Mouse (Mus musculus) embryonic facial prominence, embryonic 12.5 days (tissue): ENCODE data around the gene Pcif1. TPM values are rescaled to one million over a fixed set of nuclear protein-coding genes. Genes with fewer than 3 reads are reported as not detected.

Experiments used
- ATAC-seq: fragments of 200-750 bp; cut with Nextera tagmentation; 2 replicates; pipeline ENCODE4 v1.8.0; 2017; ENCODE audit not compliant: insufficient number of reproducible peaks, insufficient read depth, low FRiP score, low TSS enrichment
- H3K27ac ChIP-seq: fragments of 300-500 bp; sonication (generic); 2 replicates; pipeline ENCODE4 v1.5.1; 2016; ENCODE audit warnings: mild to moderate bottlenecking
- H3K27me3 ChIP-seq: fragments of 300-500 bp; sonication (generic); 2 replicates; pipeline ENCODE4 v1.6.1; 2016; ENCODE audit warnings: mild to moderate bottlenecking, moderate library complexity
- H3K36me3 ChIP-seq: fragments of 300-500 bp; sonication (generic); 2 replicates; pipeline ENCODE4 v1.6.1; 2016; ENCODE audit warnings: mild to moderate bottlenecking
- H3K4me1 ChIP-seq: fragments of 300-500 bp; sonication (generic); 2 replicates; pipeline ENCODE4 v1.6.1; 2016
- H3K4me2 ChIP-seq: fragments of 300-500 bp; sonication (generic); replicated peaks from 2 replicates; pipeline ENCODE4 v1.6.1; 2016; ENCODE audit warnings: mild to moderate bottlenecking, moderate library complexity
- H3K4me3 ChIP-seq: fragments of 300-500 bp; sonication (generic); 2 replicates; pipeline ENCODE4 v1.5.1; 2016; ENCODE audit warnings: mild to moderate bottlenecking
- H3K9ac ChIP-seq: fragments of 300-500 bp; sonication (generic); 2 replicates; pipeline ENCODE4 v1.6.1; 2016; ENCODE audit warnings: mild to moderate bottlenecking, moderate library complexity
- H3K9me3 ChIP-seq: fragments of 300-500 bp; sonication (generic); 2 replicates; pipeline ENCODE4 v1.6.1; 2016; ENCODE audit warnings: mild to moderate bottlenecking, moderate library complexity
- WGBS: fragments of 180-500 bp; shearing (Covaris S2); methylation state at CpG from one replicate; pipeline ENCODE4 v1.1.7; 2016; 5-methylcytosine and 5-hydroxymethylcytosine counted together
- polyA plus RNA-seq: library from polyadenylated mRNA; unstranded; fragments of >200 nt; fragmentation: Nextera tagmentation; extraction: Ambion mirVana; gene quantifications from 2 replicates; pipeline ENCODE4 v1.2.1, GENCODE M21; 2016

The Pcif1 gene
- polyA plus RNA-seq, 1 experiment from 2014 or later, result 83.0 TPM

GRCm38 (mm10) chr2:164935991-164936390, 56.9 kb downstream of the Pcif1 start:
- no peak overlapping the region for H3K4me2 ChIP-seq
- no peaks in the 10 kb centered on the region for H3K36me3 ChIP-seq
- 72% methylated on average over 4 of the region's 4 CpGs for WGBS
- ATAC-seq, result no peak
- no peak overlapping the region for H3K27ac ChIP-seq
- no peak overlapping the region for H3K4me3 ChIP-seq
- peaks cover 30% of the 10 kb centered on the region for H3K27me3 ChIP-seq
- no peaks in the 10 kb centered on the region for H3K9me3 ChIP-seq
- H3K4me1 ChIP-seq, result peaks cover 41% of the 10 kb centered on the region
- H3K9ac ChIP-seq, result no peak overlapping the region

- Histone ChIP-seq H3K9me3 (no peaks in the 10 kb centered on the region), H3K4me2 (peak overlapping the region; percentile 55), H3K4me3 (peak overlapping the region; percentile 29), H3K36me3 (no peaks in the 10 kb centered on the region), H3K27ac (no peak overlapping the region), H3K9ac (peak overlapping the region; percentile 4; the same call in 1 of the 2 replicates), H3K4me1 (peaks cover 46% of the 10 kb centered on the region), H3K27me3 (peaks cover 30% of the 10 kb centered on the region)
- no peak for ATAC-seq
- 2% methylated on average over 39 of the region's 39 CpGs for WGBS
Measured at GRCm38 (mm10) chr2:164938146-164939091, 59.3 kb downstream of the Pcif1 start.

- Histone ChIP-seq H3K9ac (no peak overlapping the region; the same call in 1 of the 2 replicates), H3K27ac (no peak overlapping the region), H3K4me2 (peak overlapping the region; percentile 55), H3K4me3 (peak overlapping the region; percentile 29), H3K36me3 (no peaks in the 10 kb centered on the region), H3K4me1 (peaks cover 42% of the 10 kb centered on the region), H3K27me3 (peaks cover 30% of the 10 kb centered on the region), H3K9me3 (no peaks in the 10 kb centered on the region)
- WGBS, result 2% methylated on average over 11 of the region's 11 CpGs
- ATAC-seq, result no peak
Measured at GRCm38 (mm10) chr2:164939106-164939505, 60.0 kb downstream of the Pcif1 start.

- H3K36me3 ChIP-seq, result no peaks in the 10 kb centered on the region
- ATAC-seq, result no peak
- 0 out of 2 replicates have a peak within 1 kb of the TSS, but pooled peaks have one; percentile 4 for H3K27ac ChIP-seq
- H3K4me2 ChIP-seq, result no peak within 1 kb of the TSS
- no peaks in the 10 kb centered on the region for H3K9me3 ChIP-seq
- WGBS, result 20% methylated on average over 10 of the region's 10 CpGs
- H3K4me1 ChIP-seq, result peaks cover 42% of the 10 kb centered on the region
- H3K9ac ChIP-seq, result no peak within 1 kb of the TSS
- H3K27me3 ChIP-seq, result peaks cover 32% of the 10 kb centered on the region
- no peak within 1 kb of the TSS for H3K4me3 ChIP-seq
Measured at GRCm38 (mm10) chr2:164940140-164940830, 61.2 kb downstream of the Pcif1 start, which contains the start of gene Mmp9. Mmp9 (plus strand) TSS chr2:164940780.

- no peak overlapping the region for H3K9ac ChIP-seq
- H3K36me3 ChIP-seq, result no peaks in the 10 kb centered on the region
- H3K9me3 ChIP-seq, result no peaks in the 10 kb centered on the region
- no peak overlapping the region for H3K4me2 ChIP-seq
- H3K27ac ChIP-seq, result no peak overlapping the region
- 18% methylated on average over 5 of the region's 5 CpGs for WGBS
- H3K4me1 ChIP-seq, result peaks cover 46% of the 10 kb centered on the region
- no peak overlapping the region for H3K4me3 ChIP-seq
- ATAC-seq, result no peak
- peaks cover 37% of the 10 kb centered on the region for H3K27me3 ChIP-seq
Measured at GRCm38 (mm10) chr2:164942692-164943290, 63.7 kb downstream of the Pcif1 start.

Other genes starting within 250 kb of the Pcif1 start
- not detected in 2 replicates for gene Wfdc16, start 240.5 kb upstream of the Pcif1 start, polyA plus RNA-seq
- gene Wfdc10, start 223.3 kb upstream of the Pcif1 start, polyA plus RNA-seq, result not detected in 2 replicates
- gene Wfdc9, start 222.7 kb upstream of the Pcif1 start, polyA plus RNA-seq, result not detected in 2 replicates
- not detected in 2 replicates for gene Wfdc11, start 205.2 kb upstream of the Pcif1 start, polyA plus RNA-seq
- gene Wfdc13, start 194.2 kb upstream of the Pcif1 start, polyA plus RNA-seq, result 0.45 TPM in 1 of 2 replicates, not detected in the other
- not detected in 2 replicates for gene Spint4, start 180.8 kb upstream of the Pcif1 start, polyA plus RNA-seq
- not detected in 2 replicates for gene Spint5, start 164.0 kb upstream of the Pcif1 start, polyA plus RNA-seq
- gene Wfdc3, start 133.4 kb upstream of the Pcif1 start, polyA plus RNA-seq, result 0.72 and 1.3 TPM in 2 replicates
- gene Dnttip1, start 133.3 kb upstream of the Pcif1 start, polyA plus RNA-seq, result 92.5 and 97.1 TPM in 2 replicates
- 472 and 488 TPM in 2 replicates for gene Ube2c, start 109.4 kb upstream of the Pcif1 start, polyA plus RNA-seq
- 31.7 and 40.6 TPM in 2 replicates for gene Tnnc2, start 99.3 kb upstream of the Pcif1 start, polyA plus RNA-seq
- 18.3 and 19.6 TPM in 2 replicates for gene Snx21, start 93.5 kb upstream of the Pcif1 start, polyA plus RNA-seq
- 16.8 and 16.9 TPM in 2 replicates for gene Acot8, start 74.4 kb upstream of the Pcif1 start, polyA plus RNA-seq
- gene Zswim3, start 74.2 kb upstream of the Pcif1 start, polyA plus RNA-seq, result 9.0 and 9.5 TPM in 2 replicates
- gene Zswim1, start 56.6 kb upstream of the Pcif1 start, polyA plus RNA-seq, result 17.9 and 20.8 TPM in 2 replicates
- gene Spata25, start 50.8 kb upstream of the Pcif1 start, polyA plus RNA-seq, result 0.22 TPM in 1 of 2 replicates, not detected in the other
- 120 and 124 TPM in 2 replicates for gene Ctsa, start 46.4 kb upstream of the Pcif1 start, polyA plus RNA-seq
- 6.7 and 7.4 TPM in 2 replicates for gene Neurl2, start 45.8 kb upstream of the Pcif1 start, polyA plus RNA-seq
- gene Pltp, start 21.6 kb upstream of the Pcif1 start, polyA plus RNA-seq, result 57.8 and 59.4 TPM in 2 replicates
- gene Zfp335, start 32.5 kb downstream of the Pcif1 start, polyA plus RNA-seq, result 16.9 and 17.4 TPM in 2 replicates
- gene Mmp9, start 61.5 kb downstream of the Pcif1 start, polyA plus RNA-seq, result 4.5 and 4.6 TPM in 2 replicates
- 1.9 and 2.0 TPM in 2 replicates for gene Slc12a5, start 81.5 kb downstream of the Pcif1 start, polyA plus RNA-seq
- gene Ncoa5, start 155.6 kb downstream of the Pcif1 start, polyA plus RNA-seq, result 112 and 119 TPM in 2 replicates
- 5.2 and 6.5 TPM in 2 replicates for gene Cd40, start 176.3 kb downstream of the Pcif1 start, polyA plus RNA-seq
- gene 1700025C18Rik, start 211.4 kb downstream of the Pcif1 start, polyA plus RNA-seq, result not detected in 2 replicates